Mouse (Mus musculus) CD4-positive helper T cell, adult 2 months (primary cell): ENCODE measurements around the gene Cysltr2.

ENCODE experiments used
- DNase-seq: peaks from one replicate; pipeline ENCODE4 v3.0.0-alpha.2; 2012; ENCODE audit warnings: low read depth, missing footprints, low spot score

The Cysltr2 gene

GRCm38 (mm10) chr14:72985113-72985512, 63.8 kb downstream of the Cysltr2 start:
- peak; percentile 11 for DNase-seq

GRCm38 (mm10) chr14:72983456-72983855, 65.5 kb downstream of the Cysltr2 start:
- DNase-seq, result peak; percentile 77

GRCm38 (mm10) chr14:72982981-72983436, 65.9 kb downstream of the Cysltr2 start:
- peak; percentile 4 for DNase-seq

- no peak for DNase-seq
Measured at GRCm38 (mm10) chr14:72980761-72981160, 68.2 kb downstream of the Cysltr2 start.

GRCm38 (mm10) chr14:72980106-72980505, 68.8 kb downstream of the Cysltr2 start:
- DNase-seq, result no peak

GRCm38 (mm10) chr14:72976111-72976510, 72.8 kb downstream of the Cysltr2 start:
- no peak for DNase-seq
